Mouse (Mus musculus) spleen, adult 2 months (tissue): ENCODE results near the gene Pik3r4.

Experiments used
- CTCF ChIP-seq: fragments of 200-500 bp; IDR thresholded peaks from 2 replicates; pipeline ENCODE4 v1.5.1; 2011; ENCODE audit warnings: mild to moderate bottlenecking, inconsistent platforms; ENCODE audit not compliant: insufficient read depth, insufficient read length, insufficient replicate concordance; ENCODE audit errors: extremely low read depth
- POLR2A ChIP-seq: fragments of 200-500 bp; IDR thresholded peaks from 2 replicates; pipeline ENCODE4 v1.6.1; 2011; ENCODE audit warnings: low read depth, low read length, inconsistent platforms

DNA sequence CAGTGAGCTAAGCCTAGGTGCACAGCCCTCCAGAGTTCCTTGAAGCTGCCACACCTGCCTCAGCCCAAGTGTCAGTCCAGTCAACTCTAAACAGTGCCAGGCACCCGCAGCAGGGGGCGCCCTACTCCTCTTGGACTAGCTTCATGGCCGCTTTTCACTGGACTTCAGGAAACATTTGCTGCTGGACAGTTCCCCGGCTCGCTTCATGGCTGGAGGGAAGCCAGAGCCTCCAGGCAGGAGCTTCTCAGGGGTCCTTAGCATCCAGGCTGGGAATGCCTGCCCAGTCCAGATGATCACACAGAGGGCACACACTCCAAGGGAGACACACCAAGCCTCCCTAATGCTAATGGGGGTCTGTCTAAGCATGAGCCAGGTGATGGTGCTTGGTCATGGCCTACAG is 51.1 kb downstream of the Pik3r4 start:
- TF ChIP-seq CTCF, result peak; percentile 57; the same call in 1 of the 2 replicates
- no peak for TF ChIP-seq POLR2A
